Mouse (Mus musculus) limb, embryonic 11.5 days (tissue): Measurements from ENCODE around the gene Ugcg. TPM values are rescaled to one million over a fixed set of nuclear protein-coding genes. Genes with fewer than 3 reads are reported as not detected.

Experiments
- ATAC-seq: fragments of 200-750 bp; cut with Nextera tagmentation; 2 replicates; pipeline ENCODE4 v1.8.0; 2017; ENCODE audit warnings: low read depth; ENCODE audit not compliant: insufficient number of reproducible peaks, low FRiP score, low TSS enrichment
- DNase-seq: peaks from one replicate; pipeline ENCODE4 v3.0.0-alpha.2; 2015; ENCODE audit warnings: low spot score
- H3K27ac ChIP-seq: fragments of 300-500 bp; sonication (generic); replicated peaks from 2 replicates; pipeline ENCODE4 v1.5.1; 2014; ENCODE audit warnings: low read depth, mild to moderate bottlenecking, low read length
- H3K27me3 ChIP-seq: fragments of 300-500 bp; sonication (generic); 2 replicates; pipeline ENCODE4 v1.6.1; 2014; ENCODE audit warnings: mild to moderate bottlenecking, low read length, mixed read lengths; ENCODE audit not compliant: control insufficient read depth, insufficient read depth
- H3K36me3 ChIP-seq: fragments of 300-500 bp; sonication (generic); 2 replicates; pipeline ENCODE4 v1.6.1; 2014; ENCODE audit warnings: mild to moderate bottlenecking, low read length, moderate library complexity, mixed read lengths; ENCODE audit not compliant: control insufficient read depth, insufficient read depth
- H3K4me1 ChIP-seq: fragments of 300-500 bp; sonication (generic); 2 replicates; pipeline ENCODE4 v1.6.1; 2014; ENCODE audit warnings: low read length, mixed read lengths; ENCODE audit not compliant: control insufficient read depth, insufficient read depth
- H3K4me2 ChIP-seq: fragments of 300-500 bp; sonication (generic); 2 replicates; pipeline ENCODE4 v1.6.1; 2014; ENCODE audit warnings: low read depth, mild to moderate bottlenecking, moderate library complexity; ENCODE audit not compliant: severe bottlenecking
- H3K4me3 ChIP-seq: fragments of 300-500 bp; sonication (generic); 2 replicates; pipeline ENCODE4 v1.5.1; 2014; ENCODE audit warnings: low read depth, low read length
- H3K9ac ChIP-seq: fragments of 300-500 bp; sonication (generic); 2 replicates; pipeline ENCODE4 v1.6.1; 2014; ENCODE audit warnings: mild to moderate bottlenecking, low read length
- H3K9me3 ChIP-seq: fragments of 300-500 bp; sonication (generic); 2 replicates; pipeline ENCODE4 v1.6.1; 2016; ENCODE audit warnings: low read length; ENCODE audit not compliant: control insufficient read depth
- WGBS: fragments of 180-500 bp; shearing (Covaris S2); extraction: QIAGEN DNeasy Blood & Tissue Kit; methylation state at CpG from one replicate; pipeline ENCODE4 v1.1.7; 2014; 5-methylcytosine and 5-hydroxymethylcytosine counted together
- polyA plus RNA-seq: library from polyadenylated mRNA; unstranded; fragments of >200 nt; fragmentation: Nextera tagmentation; extraction: Ambion mirVana; gene quantifications from 2 replicates; pipeline ENCODE4 v1.2.1, GENCODE M21; 2014

The Ugcg gene
- polyA plus RNA-seq, 1 experiment from 2014 or later, result 10.3 TPM

GRCm38 (mm10) chr4:59238641-59239311, 49.7 kb downstream of the Ugcg start:
- Histone ChIP-seq H3K36me3 (no peaks in the 10 kb centered on the region), H3K4me3 (no peak overlapping the region), H3K4me1 (0 out of 2 replicates have a peak, but pooled peaks cover 2% of the 10 kb centered on the region), H3K4me2 (no peak overlapping the region), H3K27ac (no peak overlapping the region), H3K9ac (no peak overlapping the region), H3K27me3 (no peaks in the 10 kb centered on the region), H3K9me3 (no peaks in the 10 kb centered on the region)
- DNase-seq (no peak), ATAC-seq (no peak)
- 77% methylated on average over 9 of the region's 9 CpGs for WGBS

- H3K27ac ChIP-seq, result no peak overlapping the region
- H3K4me3 ChIP-seq, result no peak overlapping the region
- no peak overlapping the region for H3K9ac ChIP-seq
- no peaks in the 10 kb centered on the region for H3K9me3 ChIP-seq
- H3K4me2 ChIP-seq, result no peak overlapping the region
- H3K36me3 ChIP-seq, result no peaks in the 10 kb centered on the region
- 0 out of 2 replicates have a peak, but pooled peaks cover 2% of the 10 kb centered on the region for H3K4me1 ChIP-seq
- no peaks in the 10 kb centered on the region for H3K27me3 ChIP-seq
- DNase-seq (no peak), ATAC-seq (no peak)
- WGBS, result 51% methylated on average over 9 of the region's 9 CpGs
Measured at GRCm38 (mm10) chr4:59239312-59239728, 50.3 kb downstream of the Ugcg start.

- Histone ChIP-seq H3K36me3 (no peaks in the 10 kb centered on the region), H3K27me3 (no peaks in the 10 kb centered on the region), H3K27ac (no peak overlapping the region), H3K9me3 (no peaks in the 10 kb centered on the region), H3K4me3 (no peak overlapping the region), H3K4me1 (0 out of 2 replicates have a peak, but pooled peaks cover 2% of the 10 kb centered on the region), H3K4me2 (no peak overlapping the region), H3K9ac (no peak overlapping the region)
- DNase-seq (no peak), ATAC-seq (no peak)
- 95% methylated on average over 9 of the region's 9 CpGs for WGBS
Measured at GRCm38 (mm10) chr4:59240160-59240559, 51.1 kb downstream of the Ugcg start.

GRCm38 (mm10) chr4:59241096-59241495, 52.0 kb downstream of the Ugcg start:
- ATAC-seq (no peak), DNase-seq (no peak)
- no peak overlapping the region for H3K4me3 ChIP-seq
- no peaks in the 10 kb centered on the region for H3K36me3 ChIP-seq
- H3K27ac ChIP-seq, result no peak overlapping the region
- 0 out of 2 replicates have a peak, but pooled peaks cover 2% of the 10 kb centered on the region for H3K4me1 ChIP-seq
- no peaks in the 10 kb centered on the region for H3K9me3 ChIP-seq
- no peak overlapping the region for H3K4me2 ChIP-seq
- no peaks in the 10 kb centered on the region for H3K27me3 ChIP-seq
- no peak overlapping the region for H3K9ac ChIP-seq
- 93% methylated on average over 4 of the region's 4 CpGs for WGBS

- ATAC-seq (no peak), DNase-seq (no peak)
- H3K9me3 ChIP-seq, result no peaks in the 10 kb centered on the region
- H3K9ac ChIP-seq, result no peak overlapping the region
- no peak overlapping the region for H3K4me3 ChIP-seq
- no peaks in the 10 kb centered on the region for H3K36me3 ChIP-seq
- no peaks in the 10 kb centered on the region for H3K27me3 ChIP-seq
- no peak overlapping the region for H3K27ac ChIP-seq
- H3K4me2 ChIP-seq, result no peak overlapping the region
- WGBS, result 96% methylated on average over 3 of the region's 3 CpGs
- 0 out of 2 replicates have a peak, but pooled peaks cover 2% of the 10 kb centered on the region for H3K4me1 ChIP-seq
Measured at GRCm38 (mm10) chr4:59242221-59242620, 53.2 kb downstream of the Ugcg start.

- 81% methylated on average over 7 of the region's 7 CpGs for WGBS
- no peak overlapping the region for H3K9ac ChIP-seq
- ATAC-seq, result no peak
Measured at GRCm38 (mm10) chr4:59243802-59244493, 54.9 kb downstream of the Ugcg start.

GRCm38 (mm10) chr4:59244791-59245555, 55.9 kb downstream of the Ugcg start:
- H3K27me3 ChIP-seq, result no peaks in the 10 kb centered on the region
- WGBS, result 85% methylated on average over 7 of the region's 7 CpGs
- no peaks in the 10 kb centered on the region for H3K9me3 ChIP-seq
- H3K36me3 ChIP-seq, result no peaks in the 10 kb centered on the region
- H3K9ac ChIP-seq, result no peak overlapping the region
- no peak overlapping the region for H3K4me2 ChIP-seq
- ATAC-seq (no peak), DNase-seq (no peak)
- H3K4me3 ChIP-seq, result no peak overlapping the region
- H3K4me1 ChIP-seq, result no peaks in the 10 kb centered on the region
- no peak overlapping the region for H3K27ac ChIP-seq

More at GRCm38 (mm10) chr4:59243802-59244493, 54.9 kb downstream of the Ugcg start:
- Histone ChIP-seq H3K36me3 (no peaks in the 10 kb centered on the region), H3K27me3 (no peaks in the 10 kb centered on the region), H3K4me3 (no peak overlapping the region), H3K27ac (no peak overlapping the region), H3K4me1 (0 out of 2 replicates have a peak, but pooled peaks cover 2% of the 10 kb centered on the region), H3K4me2 (no peak overlapping the region), H3K9me3 (no peaks in the 10 kb centered on the region)
- DNase-seq, result no peak

- Histone ChIP-seq H3K4me3 (no peak overlapping the region), H3K4me1 (no peaks in the 10 kb centered on the region), H3K9ac (no peak overlapping the region), H3K4me2 (no peak overlapping the region), H3K27ac (no peak overlapping the region), H3K9me3 (no peaks in the 10 kb centered on the region), H3K27me3 (no peaks in the 10 kb centered on the region), H3K36me3 (no peaks in the 10 kb centered on the region)
- ATAC-seq (no peak), DNase-seq (no peak)
- WGBS, result 94% methylated on average over 4 of the region's 4 CpGs
Measured at GRCm38 (mm10) chr4:59245776-59246175, 56.7 kb downstream of the Ugcg start.
